ENCODE assay signal across 20 mouse cellular contexts in genomic region chr12:53014539-53014938, GRCm38 (mm10).
A peak's percentile ranks its signal among the peaks of the same experiment; 100 is the strongest.
DNase-seq lines count a peak whose midpoint lies in the region; ATAC-seq lines count a peak whose summit lies in the region.
"Had no signal": no experiment of that assay in that cellular context is flagged by ENCODE, and none has a peak within 500 bp of the region (broad histone marks: within the 10 kb centered on the region; RNA-seq: fewer than 3 reads in every experiment).

No protein-coding gene starts in this region.

- 84% methylated on average over 6 of the region's 6 CpGs for WGBS in forebrain, embryonic 15.5 days

- no peak overlapping the region for H3K4me3 ChIP-seq in forebrain, embryonic 15.5 days

- no peaks in the 10 kb centered on the region for H3K9me3 ChIP-seq in forebrain, embryonic 15.5 days

- H3K9ac ChIP-seq in forebrain, embryonic 15.5 days (replicated peaks), result no peak overlapping the region

- no peaks in the 10 kb centered on the region for H3K27me3 ChIP-seq in forebrain, embryonic 15.5 days
- H3K27me3 ChIP-seq: CH12.LX, Patski had no signal

- H3K4me2 ChIP-seq in forebrain, embryonic 15.5 days (replicated peaks), result no peak overlapping the region

- no peaks in the 10 kb centered on the region for H3K4me1 ChIP-seq in forebrain, embryonic 15.5 days

- H3K36me3 ChIP-seq in forebrain, embryonic 15.5 days, result 0 out of 2 replicates have a peak, but pooled peaks cover 4% of the 10 kb centered on the region
- H3K36me3 ChIP-seq: G1E had no signal

- no peak overlapping the region for H3K27ac ChIP-seq in forebrain, embryonic 15.5 days (replicated peaks)

- DNase-seq in frontal cortex, adult 2 months (ENCODE audit: extremely low spot score in 1 of 2, low spot score in 1 of 2), result no peak
- peak; percentile 70 for DNase-seq in brain, adult 2 months (ENCODE audit: low read depth, low spot score)
- DNase-seq: adrenal gland, adult 2 months; adrenal gland, adult 8-10 months; adrenal gland, postnatal 10 days; adrenal gland, postnatal 14 days; adrenal gland, postnatal 25 days; adrenal gland, postnatal 36 days; B cell, adult 2 months; cerebellum, adult 11 months; cerebellum, adult 11-12 months; cerebellum, adult 18-20 months; cerebellum, adult 2 months had no signal

- peak; percentile 81 for ATAC-seq in frontal cortex, adult (ENCODE audit: low TSS enrichment)
- ATAC-seq in forebrain, embryonic 15.5 days (replicated peaks), result no peak
- ATAC-seq: activated CD4-positive, CD25-positive, alpha-beta regulatory T cell, adult 4 months; CD4-positive, CD25-positive, alpha-beta regulatory T cell, adult 4 months; Patski had no signal
